Mouse (Mus musculus) MEL (cell line): ENCODE data around the gene Cbfa2t2. TPM values are rescaled to one million over a fixed set of nuclear protein-coding genes. Genes with fewer than 3 reads are reported as not detected.

Source experiments
- DNase-seq: peaks from one replicate; pipeline ENCODE4 v3.0.0; 2011; ENCODE audit warnings: low read depth, low spot score
- H3K27ac ChIP-seq: 2 replicates; pipeline ENCODE4 v1.5.1; 2012; ENCODE audit warnings: low read depth, mild to moderate bottlenecking, control low read depth, low read length, moderate library complexity; ENCODE audit not compliant: control insufficient read depth
- H3K27me3 ChIP-seq, 2 experiments: fragments of 150-350 bp in 1 of 2; sonication (generic) in 1 of 2; 2 replicates each; pipeline ENCODE4 v1.6.1; 2012; ENCODE audit warnings: low read length in 2 of 2, mild to moderate bottlenecking in 2 of 2, improper control_type of control experiment in 1 of 2, moderate library complexity in 1 of 2; ENCODE audit not compliant: insufficient read depth in 2 of 2, control insufficient read depth in 1 of 2
- H3K36me3 ChIP-seq, 2 experiments: 2 replicates each; pipeline ENCODE4 v1.6.1; 2012 to 2014; ENCODE audit warnings: low read length in 2 of 2, improper control_type of control experiment in 1 of 2, inconsistent platforms in 1 of 2, mild to moderate bottlenecking in 1 of 2; ENCODE audit not compliant: insufficient read depth in 2 of 2, control insufficient read depth in 1 of 2
- H3K4me1 ChIP-seq, 2 experiments: fragments of 150-350 bp in 1 of 2; sonication (generic) in 1 of 2; 2 replicates each; pipeline ENCODE4 v1.6.1; 2012; ENCODE audit warnings: low read length in 2 of 2, improper control_type of control experiment in 1 of 2, mild to moderate bottlenecking in 1 of 2; ENCODE audit not compliant: insufficient read depth in 2 of 2, control insufficient read depth in 1 of 2
- H3K4me3 ChIP-seq, 2 experiments: fragments of 150-350 bp in 1 of 2; sonication (generic) in 1 of 2; 2 replicates each; pipeline ENCODE4 v1.5.1; 2012; ENCODE audit warnings: low read depth in 2 of 2, low read length in 2 of 2, mild to moderate bottlenecking in 2 of 2, moderate library complexity in 2 of 2, control low read depth in 1 of 2, improper control_type of control experiment in 1 of 2; ENCODE audit not compliant: control insufficient read depth in 1 of 2, insufficient read depth in 1 of 2
- H3K79me2 ChIP-seq: 2 replicates; pipeline ENCODE4 v1.6.1; 2012; ENCODE audit warnings: mild to moderate bottlenecking, low read length, moderate library complexity; ENCODE audit not compliant: control insufficient read depth, poor library complexity, insufficient read depth
- H3K9ac ChIP-seq: 2 replicates; pipeline ENCODE4 v1.6.1; 2012; ENCODE audit warnings: low read depth, mild to moderate bottlenecking, control low read depth, low read length, moderate library complexity; ENCODE audit not compliant: control insufficient read depth, poor library complexity, severe bottlenecking
- H3K9me3 ChIP-seq: fragments of 150-350 bp; sonication (generic); replicated peaks from 2 replicates; pipeline ENCODE4 v1.6.1; 2012; ENCODE audit warnings: mild to moderate bottlenecking, low read length, improper control_type of control experiment, moderate library complexity; ENCODE audit not compliant: insufficient read depth
- BHLHE40 ChIP-seq: IDR thresholded peaks from 2 replicates; pipeline ENCODE4 v1.6.1; 2012; ENCODE audit warnings: low read depth, mild to moderate bottlenecking, inconsistent platforms, low read length, improper control_type of control experiment, borderline replicate concordance
- CHD1 ChIP-seq: IDR thresholded peaks from 2 replicates; pipeline ENCODE4 v1.6.1; 2012; ENCODE audit warnings: low read depth, mild to moderate bottlenecking, inconsistent platforms, low read length, improper control_type of control experiment
- CHD2 ChIP-seq: IDR thresholded peaks from 2 replicates; pipeline ENCODE4 v1.6.1; 2011; ENCODE audit warnings: low read length, improper control_type of control experiment
- CTCF ChIP-seq, 3 experiments: IDR thresholded peaks in 2 of 3; conservative IDR thresholded peaks in 1 of 3; 2 replicates each; pipeline ENCODE4 v1.5.1; 2011 to 2012; ENCODE audit warnings: low read length in 3 of 3, low read depth in 2 of 3, mild to moderate bottlenecking in 2 of 3, improper control_type of control experiment in 1 of 3, inconsistent platforms in 1 of 3, mixed read lengths in 1 of 3, moderate library complexity in 1 of 3; ENCODE audit not compliant: control insufficient read depth in 1 of 3, insufficient read depth in 1 of 3, poor library complexity in 1 of 3, severe bottlenecking in 1 of 3
- ELF1 ChIP-seq: IDR thresholded peaks from 2 replicates; pipeline ENCODE4 v1.6.1; 2014; ENCODE audit warnings: low read depth, mild to moderate bottlenecking, inconsistent platforms, low read length, improper control_type of control experiment, moderate library complexity
- EP300 ChIP-seq, 2 experiments: IDR thresholded peaks; 2 replicates each; pipeline ENCODE4 v1.6.1; 2011; ENCODE audit warnings: improper control_type of control experiment in 2 of 2, low read length in 2 of 2, low read depth in 1 of 2, mild to moderate bottlenecking in 1 of 2
- ETS1 ChIP-seq: IDR thresholded peaks from 2 replicates; pipeline ENCODE4 v1.6.1; 2012; ENCODE audit warnings: low read depth, mild to moderate bottlenecking, inconsistent platforms, low read length, improper control_type of control experiment, moderate library complexity
- GATA1 ChIP-seq: IDR thresholded peaks from 2 replicates; pipeline ENCODE4 v1.6.1; 2011; ENCODE audit warnings: low read depth, low read length, improper control_type of control experiment
- HCFC1 ChIP-seq: IDR thresholded peaks from 2 replicates; pipeline ENCODE4 v1.6.1; 2012; ENCODE audit warnings: low read depth, mild to moderate bottlenecking, inconsistent platforms, low read length, improper control_type of control experiment, moderate library complexity
- JUND ChIP-seq: IDR thresholded peaks from 2 replicates; pipeline ENCODE4 v1.6.1; 2011; ENCODE audit warnings: low read depth, mild to moderate bottlenecking, improper control_type of control experiment, low read length
- MAFK ChIP-seq: IDR thresholded peaks from 2 replicates; pipeline ENCODE4 v1.6.1; 2011; ENCODE audit warnings: low read depth, mild to moderate bottlenecking, low read length, improper control_type of control experiment, borderline replicate concordance
- MAX ChIP-seq: IDR thresholded peaks from 2 replicates; pipeline ENCODE4 v1.6.1; 2011; ENCODE audit warnings: low read length, improper control_type of control experiment
- MAZ ChIP-seq: IDR thresholded peaks from 2 replicates; pipeline ENCODE4 v1.6.1; 2012; ENCODE audit warnings: low read depth, mild to moderate bottlenecking, inconsistent platforms, low read length, improper control_type of control experiment
- MEF2A ChIP-seq: IDR thresholded peaks from 2 replicates; pipeline ENCODE4 v1.6.1; 2014; ENCODE audit warnings: low read depth, mild to moderate bottlenecking, inconsistent platforms, low read length, improper control_type of control experiment; ENCODE audit not compliant: poor library complexity, insufficient replicate concordance, severe bottlenecking; ENCODE audit errors: extremely low read depth
- MYB ChIP-seq: IDR thresholded peaks from 2 replicates; pipeline ENCODE4 v1.6.1; 2011; ENCODE audit warnings: mild to moderate bottlenecking, low read depth, low read length, improper control_type of control experiment
- MYC ChIP-seq: IDR thresholded peaks from 2 replicates; pipeline ENCODE4 v1.6.1; 2011; ENCODE audit warnings: low read depth, mild to moderate bottlenecking, low read length, improper control_type of control experiment, moderate library complexity
- POLR2A ChIP-seq, 2 experiments: IDR thresholded peaks; 2 replicates each; pipeline ENCODE4 v1.6.1; 2011 to 2012; ENCODE audit warnings: low read length in 2 of 2, mild to moderate bottlenecking in 2 of 2, control low read depth in 1 of 2, improper control_type of control experiment in 1 of 2, low read depth in 1 of 2, moderate library complexity in 1 of 2; ENCODE audit not compliant: control insufficient read depth in 1 of 2, insufficient read depth in 1 of 2, poor library complexity in 1 of 2
- POLR2AphosphoS2 ChIP-seq: IDR thresholded peaks from 2 replicates; pipeline ENCODE4 v1.6.1; 2011; ENCODE audit warnings: low read length, improper control_type of control experiment
- POLR2AphosphoS5 ChIP-seq: IDR thresholded peaks from 2 replicates; pipeline ENCODE4 v1.6.1; 2012; ENCODE audit warnings: low read depth, borderline replicate concordance, mild to moderate bottlenecking, inconsistent platforms, low read length, moderate library complexity, mixed read lengths
- RAD21 ChIP-seq: IDR thresholded peaks from 2 replicates; pipeline ENCODE4 v1.6.1; 2011; ENCODE audit warnings: mild to moderate bottlenecking, low read depth, low read length, improper control_type of control experiment
- RCOR1 ChIP-seq: IDR thresholded peaks from 2 replicates; pipeline ENCODE4 v1.6.1; 2012; ENCODE audit warnings: low read depth, mild to moderate bottlenecking, inconsistent platforms, low read length, improper control_type of control experiment
- SMC3 ChIP-seq: IDR thresholded peaks from 2 replicates; pipeline ENCODE4 v1.6.1; 2011; ENCODE audit warnings: low read depth, low read length, improper control_type of control experiment
- TAL1 ChIP-seq: IDR thresholded peaks from 2 replicates; pipeline ENCODE4 v1.6.1; 2012; ENCODE audit warnings: mild to moderate bottlenecking, inconsistent platforms, low read length, moderate library complexity, mixed read lengths
- TCF12 ChIP-seq: IDR thresholded peaks from 2 replicates; pipeline ENCODE4 v1.6.1; 2014; ENCODE audit warnings: low read depth, mild to moderate bottlenecking, inconsistent platforms, low read length, improper control_type of control experiment, moderate library complexity
- USF1 ChIP-seq: IDR thresholded peaks from 2 replicates; pipeline ENCODE4 v1.6.1; 2014; ENCODE audit warnings: low read depth, mild to moderate bottlenecking, inconsistent platforms, low read length, improper control_type of control experiment, moderate library complexity
- USF2 ChIP-seq, 2 experiments: IDR thresholded peaks; 2 replicates each; pipeline ENCODE4 v1.6.1; 2011 to 2012; ENCODE audit warnings: improper control_type of control experiment in 2 of 2, low read length in 2 of 2, borderline replicate concordance in 1 of 2, inconsistent platforms in 1 of 2, low read depth in 1 of 2, mild to moderate bottlenecking in 1 of 2; ENCODE audit not compliant: insufficient read depth in 1 of 2
- ZC3H11A ChIP-seq: IDR thresholded peaks from 2 replicates; pipeline ENCODE4 v1.6.1; 2012; ENCODE audit warnings: low read depth, mild to moderate bottlenecking, inconsistent platforms, low read length, improper control_type of control experiment
- ZKSCAN1 ChIP-seq: IDR thresholded peaks from 2 replicates; pipeline ENCODE4 v1.6.1; 2012; ENCODE audit warnings: low read depth, mild to moderate bottlenecking, inconsistent platforms, low read length, improper control_type of control experiment, moderate library complexity
- ZNF384 ChIP-seq: IDR thresholded peaks from 2 replicates; pipeline ENCODE4 v1.6.1; 2012; ENCODE audit warnings: low read depth, mild to moderate bottlenecking, inconsistent platforms, low read length, improper control_type of control experiment
- polyA plus RNA-seq, 2 experiments: library from polyadenylated mRNA; stranded (reverse) in 1 of 2; unstranded in 1 of 2; fragments of >175 nt in 1 of 2; fragments of >200 nt in 1 of 2; gene quantifications; 2 replicates each; pipeline versions ENCODE4 v1.2.1 to v1.2.4; 2012; ENCODE audit warnings: low replicate concordance in 2 of 2, low read depth in 1 of 2; ENCODE audit not compliant: insufficient read length in 2 of 2, insufficient read depth in 1 of 2, missing spikeins in 1 of 2
- total RNA-seq: library from RNA; depleted of rRNA; stranded (reverse); fragments of 300-350 nt; gene quantifications from 2 replicates; pipeline ENCODE4 v1.2.3, GENCODE M21; 2012

The Cbfa2t2 gene
- total and polyA plus RNA-seq, 3 experiments: 5.9 to 23.1 TPM; not detected in 1

GRCm38 (mm10) chr2:154426905-154427852 lies 9.1 kb upstream of the Cbfa2t2 start:
- no peak overlapping the region for H3K4me3 ChIP-seq
- H3K9me3 ChIP-seq: no peaks in the 10 kb centered on the region
- no peak overlapping the region for H3K27ac ChIP-seq
- no peak overlapping the region for H3K9ac ChIP-seq
- peaks cover 0 to 3% of the 10 kb centered on the region in 2 experiments; a peak in 3 of 4 replicates for H3K27me3 ChIP-seq
- no peak for TF ChIP-seq TAL1
- TF ChIP-seq POLR2A (IDR thresholded peaks at IDR 0.05; ENCODE audit: control insufficient read depth in 1 of 2, insufficient read depth in 1 of 2, low read depth in 1 of 2, low read length in 2 of 2, poor library complexity in 1 of 2): no peak
- TF ChIP-seq SMC3: no peak
- TF ChIP-seq CHD1: no peak
- no peak for TF ChIP-seq USF1
- no peak for TF ChIP-seq ZC3H11A
- no peak for TF ChIP-seq ZNF384
- no peak for TF ChIP-seq POLR2AphosphoS2
- no peak for TF ChIP-seq TCF12
- no peak for TF ChIP-seq BHLHE40
- no peak for TF ChIP-seq EP300 (IDR thresholded peaks at IDR 0.05; ENCODE audit: low read depth in 1 of 2, low read length in 2 of 2)
- no peak for TF ChIP-seq MAZ
- no peak for TF ChIP-seq MAFK
- no peak for TF ChIP-seq ETS1
- no peak for TF ChIP-seq MYB
- TF ChIP-seq JUND: no peak
- TF ChIP-seq ELF1: no peak
- no peak for TF ChIP-seq CHD2
- H3K79me2 ChIP-seq: no peaks in the 10 kb centered on the region
- no peak for DNase-seq
- peaks cover 0 to 4% of the 10 kb centered on the region in 2 experiments; a peak in 2 of 4 replicates for H3K4me1 ChIP-seq
- peaks cover 0 to 5% of the 10 kb centered on the region in 2 experiments; a peak in 2 of 4 replicates for H3K36me3 ChIP-seq

- Histone ChIP-seq H3K4me1 (peaks cover 2 to 10% of the 10 kb centered on the region in 2 experiments; a peak in 3 of 4 replicates), H3K9ac (no peak overlapping the region)
- TF ChIP-seq MYC (no peak), ZNF384 (no peak), HCFC1 (no peak), CTCF (IDR thresholded peaks at IDR 0.05 in 2 of 3, conservative IDR thresholded peaks at IDR 0.05 in 1 of 3; ENCODE audit: control insufficient read depth in 1 of 3, insufficient read depth in 1 of 3, low read depth in 2 of 3, low read length in 3 of 3, poor library complexity in 1 of 3, severe bottlenecking in 1 of 3) (no peak), POLR2AphosphoS5 (no peak), EP300 (IDR thresholded peaks at IDR 0.05; ENCODE audit: low read depth in 1 of 2, low read length in 2 of 2) (no peak), MEF2A (no peak), CHD2 (no peak), MAX (no peak), TAL1 (no peak), CHD1 (no peak), MAZ (no peak), ZKSCAN1 (no peak), ELF1 (no peak), GATA1 (no peak), USF2 (IDR thresholded peaks at IDR 0.05; ENCODE audit: borderline replicate concordance in 1 of 2, insufficient read depth in 1 of 2, low read depth in 1 of 2, low read length in 2 of 2) (no peak), RAD21 (no peak), RCOR1 (no peak)
Measured at GRCm38 (mm10) chr2:154427853-154428360, 8.4 kb upstream of the Cbfa2t2 start.

More at GRCm38 (mm10) chr2:154427853-154428360, 8.4 kb upstream of the Cbfa2t2 start:
- no peak for DNase-seq
- H3K79me2 ChIP-seq: no peaks in the 10 kb centered on the region
- H3K36me3 ChIP-seq: peaks cover 0 to 9% of the 10 kb centered on the region in 2 experiments; a peak in 2 of 4 replicates
- H3K9me3 ChIP-seq: no peaks in the 10 kb centered on the region
- H3K27ac ChIP-seq: no peak overlapping the region
- no peak overlapping the region for H3K4me3 ChIP-seq
- H3K27me3 ChIP-seq: peaks cover 0 to 3% of the 10 kb centered on the region in 2 experiments; a peak in 3 of 4 replicates
